Mouse (Mus musculus) lung, postnatal 0 days (tissue): ENCODE measurements at regions not wholly inside any gene's neighbourhood (a gene's known extent, or its start where the extent isn't known, plus 50 kb on each side); places are given as distances from the start of the nearest gene placed in this dataset.

ENCODE experiments used
- ATAC-seq: fragments of 200-750 bp; cut with Nextera tagmentation; 2 replicates; pipeline ENCODE4 v1.8.0; 2017; ENCODE audit warnings: moderate library complexity
- DNase-seq: peaks from one replicate; pipeline ENCODE4 v3.0.0-alpha.2; 2016; ENCODE audit warnings: low spot score
- H3K27ac ChIP-seq: fragments of 300-500 bp; sonication (generic); 2 replicates; pipeline ENCODE4 v1.5.1; 2014; ENCODE audit warnings: antibody characterized with exemption, mild to moderate bottlenecking, low read length, mixed read lengths
- H3K27me3 ChIP-seq: fragments of 300-500 bp; sonication (generic); replicated peaks from 2 replicates; pipeline ENCODE4 v1.6.1; 2014; ENCODE audit warnings: low read length, mixed read lengths; ENCODE audit not compliant: insufficient read depth
- H3K36me3 ChIP-seq: fragments of 300-500 bp; sonication (generic); 2 replicates; pipeline ENCODE4 v1.6.1; 2014; ENCODE audit warnings: low read length, mixed read lengths; ENCODE audit not compliant: insufficient read depth
- H3K4me1 ChIP-seq: fragments of 300-500 bp; sonication (generic); 2 replicates; pipeline ENCODE4 v1.6.1; 2014; ENCODE audit warnings: antibody characterized with exemption, low read depth, low read length, mixed read lengths; ENCODE audit not compliant: insufficient read depth
- H3K4me2 ChIP-seq: fragments of 300-500 bp; sonication (generic); replicated peaks from 2 replicates; pipeline ENCODE4 v1.6.1; 2014; ENCODE audit warnings: low read depth, mild to moderate bottlenecking, low read length, moderate library complexity, mixed read lengths
- H3K4me3 ChIP-seq: fragments of 300-500 bp; sonication (generic); 2 replicates; pipeline ENCODE4 v1.5.1; 2014; ENCODE audit warnings: low read depth, low read length
- H3K9ac ChIP-seq: fragments of 300-500 bp; sonication (generic); replicated peaks from 2 replicates; pipeline ENCODE4 v1.6.1; 2014; ENCODE audit warnings: low read depth, mild to moderate bottlenecking
- H3K9me3 ChIP-seq: fragments of 300-500 bp; sonication (generic); 2 replicates; pipeline ENCODE4 v1.6.1; 2016; ENCODE audit warnings: low read length, mixed read lengths
- CTCF ChIP-seq: IDR thresholded peaks from 2 replicates; pipeline ENCODE4 v1.5.1; 2016; ENCODE audit warnings: antibody characterized with exemption, mild to moderate bottlenecking
- EP300 ChIP-seq: IDR thresholded peaks from 2 replicates; pipeline ENCODE4 v1.6.1; 2016; ENCODE audit warnings: antibody characterized with exemption, mild to moderate bottlenecking, control low read depth
- WGBS: fragments of 180-500 bp; shearing (Covaris S2); extraction: QIAGEN DNeasy Blood & Tissue Kit; methylation state at CpG from one replicate; pipeline ENCODE4 v1.1.7; 2014; 5-methylcytosine and 5-hydroxymethylcytosine counted together

GRCm38 (mm10) chr10:124733103-124733502 is 656.2 kb downstream of the Slc16a7 start:
- WGBS, result 70% methylated on average over 7 of the region's 7 CpGs
- no peaks in the 10 kb centered on the region for H3K9me3 ChIP-seq
- DNase-seq (no peak), ATAC-seq (no peak)
- no peak overlapping the region for H3K4me3 ChIP-seq
- no peak overlapping the region for H3K27ac ChIP-seq
- no peaks in the 10 kb centered on the region for H3K4me1 ChIP-seq
- H3K27me3 ChIP-seq, result no peaks in the 10 kb centered on the region
- H3K36me3 ChIP-seq, result no peaks in the 10 kb centered on the region
- TF ChIP-seq CTCF (no peak), EP300 (no peak)
- H3K4me2 ChIP-seq, result no peak overlapping the region
- H3K9ac ChIP-seq, result no peak overlapping the region

DNA sequence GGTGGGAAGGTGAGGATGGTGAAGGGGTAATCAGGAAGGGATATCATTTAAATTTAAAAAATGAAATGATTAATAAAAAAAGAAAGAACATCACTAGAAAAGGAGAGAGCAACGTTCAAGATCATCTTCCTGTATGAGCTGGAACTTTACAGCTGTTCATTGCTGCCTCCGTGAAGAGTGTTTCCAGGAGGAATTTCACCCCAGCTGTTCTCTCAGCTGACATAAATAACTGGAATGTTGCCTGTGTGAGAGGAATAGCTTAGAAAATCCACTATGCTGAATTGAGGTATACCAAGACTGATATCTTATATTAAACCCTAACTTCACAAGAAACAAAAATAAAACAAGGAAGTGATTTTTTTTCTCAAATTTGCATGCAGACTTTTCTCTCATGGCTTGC is 656.9 kb downstream of the Slc16a7 start:
- ATAC-seq (no peak), DNase-seq (no peak)
- no peak for TF ChIP-seq CTCF
- TF ChIP-seq EP300, result no peak
- H3K9me3 ChIP-seq, result no peaks in the 10 kb centered on the region
- H3K27ac ChIP-seq, result no peak overlapping the region
- no peak overlapping the region for H3K4me2 ChIP-seq
- no peaks in the 10 kb centered on the region for H3K36me3 ChIP-seq
- no peak overlapping the region for H3K9ac ChIP-seq
- H3K4me1 ChIP-seq, result no peaks in the 10 kb centered on the region
- no peak overlapping the region for H3K4me3 ChIP-seq
- whole genome bisulfite sequencing, result 48% methylated on average over 2 of the region's 2 CpGs
- no peaks in the 10 kb centered on the region for H3K27me3 ChIP-seq

DNA sequence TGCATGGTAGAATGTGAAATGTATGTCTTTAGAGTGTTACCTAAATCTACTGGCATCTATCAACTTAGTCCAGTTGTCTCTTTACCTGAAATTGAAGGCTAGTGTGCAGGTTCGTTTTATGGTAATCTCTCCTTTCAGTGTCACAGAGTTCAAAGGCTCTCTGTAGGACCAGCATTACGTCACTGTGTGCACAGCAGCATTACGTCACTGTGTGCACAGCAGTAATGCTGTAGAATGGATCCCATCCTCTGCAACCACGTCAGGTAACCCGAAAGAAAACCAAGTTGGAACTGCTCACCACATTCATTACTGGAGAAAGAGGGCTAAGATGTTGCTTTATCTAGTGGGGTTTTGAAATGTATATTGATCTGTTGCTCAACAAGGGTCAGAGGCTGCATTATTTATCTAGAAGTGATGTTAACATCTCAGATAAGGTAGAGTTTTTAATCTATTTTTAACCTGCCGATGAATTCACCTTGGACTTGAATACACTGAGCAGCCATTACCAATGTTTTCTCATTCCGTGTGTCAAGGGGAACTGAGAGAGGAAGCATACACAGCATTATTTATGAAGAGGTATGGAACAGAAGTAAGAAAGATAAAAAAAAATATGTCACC is 657.9 kb downstream of the Slc16a7 start:
- Histone ChIP-seq H3K36me3 (no peaks in the 10 kb centered on the region), H3K4me1 (no peaks in the 10 kb centered on the region), H3K4me3 (no peak overlapping the region), H3K9me3 (no peaks in the 10 kb centered on the region), H3K4me2 (no peak overlapping the region), H3K27ac (no peak overlapping the region), H3K27me3 (no peaks in the 10 kb centered on the region), H3K9ac (no peak overlapping the region)
- ATAC-seq, result no peak
- 58% methylated on average over 7 of the region's 7 CpGs for WGBS
- no peak for TF ChIP-seq CTCF
- TF ChIP-seq EP300, result no peak
- no peak for DNase-seq

DNA sequence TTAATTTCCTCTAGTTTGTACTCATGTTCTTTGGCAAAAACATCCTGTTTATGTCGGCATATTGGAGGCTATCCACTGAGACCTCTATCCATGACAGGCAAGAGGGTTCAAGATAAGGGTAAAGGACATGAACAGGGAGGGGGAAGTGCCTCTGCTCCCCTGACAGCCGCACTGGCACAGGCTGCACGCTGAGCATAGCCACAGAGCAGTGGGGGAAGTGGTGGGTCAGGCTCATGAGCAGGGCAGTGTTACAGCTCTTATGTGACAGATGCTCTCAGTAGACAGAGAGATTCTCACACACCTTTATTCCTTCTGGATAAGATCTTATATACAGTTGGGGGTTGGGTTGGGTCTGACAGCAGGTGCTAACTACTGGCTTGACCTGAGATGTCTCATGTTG is 676.6 kb downstream of the Slc16a7 start:
- TF ChIP-seq EP300 (no peak), CTCF (no peak)
- H3K27me3 ChIP-seq, result no peaks in the 10 kb centered on the region
- no peaks in the 10 kb centered on the region for H3K4me1 ChIP-seq
- no peak overlapping the region for H3K4me2 ChIP-seq
- H3K9me3 ChIP-seq, result no peaks in the 10 kb centered on the region
- H3K4me3 ChIP-seq, result no peak overlapping the region
- 62% methylated on average over 3 of the region's 3 CpGs for WGBS
- H3K9ac ChIP-seq, result no peak overlapping the region
- DNase-seq (no peak), ATAC-seq (no peak)
- no peak overlapping the region for H3K27ac ChIP-seq
- H3K36me3 ChIP-seq, result no peaks in the 10 kb centered on the region

DNA sequence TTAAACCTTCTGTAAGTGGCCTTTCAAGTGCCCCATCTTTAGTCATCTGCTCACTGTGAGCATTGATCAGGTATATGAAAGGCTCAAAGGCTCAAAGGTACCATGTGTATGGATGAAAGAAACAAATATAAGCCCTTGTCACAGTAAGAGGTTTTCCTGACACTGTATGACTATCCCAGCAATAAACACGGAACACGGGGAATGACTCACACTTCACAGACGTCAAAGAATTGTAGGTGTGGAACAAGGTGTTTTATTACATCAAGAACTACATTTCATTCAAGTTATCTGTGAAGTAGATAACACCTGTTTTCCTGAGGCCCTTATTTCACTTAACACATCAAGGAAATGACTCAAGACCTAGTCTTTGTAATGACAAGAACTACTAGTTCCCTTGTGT is 678.3 kb downstream of the Slc16a7 start:
- no peak overlapping the region for H3K4me2 ChIP-seq
- no peak for TF ChIP-seq EP300
- no peak for TF ChIP-seq CTCF
- no peak overlapping the region for H3K9ac ChIP-seq
- no peak for DNase-seq
- H3K4me3 ChIP-seq, result no peak overlapping the region
- ATAC-seq, result no peak
- H3K4me1 ChIP-seq, result no peaks in the 10 kb centered on the region
- WGBS, result 70% methylated on average over 3 of the region's 3 CpGs
- H3K27ac ChIP-seq, result no peak overlapping the region
- no peaks in the 10 kb centered on the region for H3K9me3 ChIP-seq
- H3K36me3 ChIP-seq, result no peaks in the 10 kb centered on the region
- H3K27me3 ChIP-seq, result no peaks in the 10 kb centered on the region

GRCm38 (mm10) chr10:124709832-124710231 is 679.4 kb downstream of the Slc16a7 start:
- ATAC-seq (no peak), DNase-seq (no peak)
- Histone ChIP-seq H3K4me1 (no peaks in the 10 kb centered on the region), H3K9ac (no peak overlapping the region), H3K36me3 (no peaks in the 10 kb centered on the region), H3K4me2 (no peak overlapping the region), H3K27me3 (no peaks in the 10 kb centered on the region), H3K4me3 (no peak overlapping the region), H3K27ac (no peak overlapping the region), H3K9me3 (no peaks in the 10 kb centered on the region)
- WGBS, result 74% methylated on average over 3 of the region's 3 CpGs
- TF ChIP-seq EP300 (no peak), CTCF (no peak)

- Histone ChIP-seq H3K4me3 (no peak overlapping the region), H3K36me3 (no peaks in the 10 kb centered on the region), H3K9me3 (no peaks in the 10 kb centered on the region), H3K27me3 (no peaks in the 10 kb centered on the region), H3K4me2 (no peak overlapping the region), H3K27ac (no peak overlapping the region), H3K9ac (no peak overlapping the region), H3K4me1 (no peaks in the 10 kb centered on the region)
- no peak for TF ChIP-seq CTCF
- no peak for TF ChIP-seq EP300
- peak; percentile 8 for DNase-seq
- 28% methylated on average over 2 of the region's 2 CpGs for WGBS
- ATAC-seq, result no peak
Measured at GRCm38 (mm10) chr10:124706642-124707041, 682.6 kb downstream of the Slc16a7 start.
